Mouse (Mus musculus) kidney, adult 8-10 months (tissue): Measurements from ENCODE around the gene Phkg1.
"Not testable (repeated sequence)": the region's sequence is repeated elsewhere in the genome, so short reads cannot be mapped to it uniquely, and the experiment has no call there.

Experiments used
- DNase-seq, 2 experiments: peaks; one replicate each; pipeline ENCODE4 v3.0.0; 2022

Gene Phkg1

DNA sequence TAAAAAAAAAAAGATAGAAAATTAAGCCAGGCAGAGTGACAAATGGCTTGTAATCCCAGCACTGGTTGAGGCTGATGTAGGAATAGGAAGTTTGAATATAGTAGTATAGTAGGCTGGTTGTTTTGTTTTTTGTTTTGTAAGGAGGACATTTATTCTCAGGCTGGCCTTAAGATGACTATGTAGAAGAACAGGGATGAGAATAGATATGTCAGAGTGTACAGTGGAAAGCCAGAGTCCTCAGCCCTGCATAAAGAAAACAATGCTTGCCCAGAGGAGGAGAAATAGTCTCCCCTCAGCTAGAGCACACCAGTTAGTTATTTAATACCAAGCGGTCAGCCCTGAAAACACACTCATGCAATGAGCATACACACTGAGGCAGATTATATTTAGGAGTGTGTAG is at the start of gene Phkg1:
Gene Phkg1 (minus strand): TSS at position 101 of the 400 bp plus-strand sequence.
- DNase-seq, result no peak

DNA sequence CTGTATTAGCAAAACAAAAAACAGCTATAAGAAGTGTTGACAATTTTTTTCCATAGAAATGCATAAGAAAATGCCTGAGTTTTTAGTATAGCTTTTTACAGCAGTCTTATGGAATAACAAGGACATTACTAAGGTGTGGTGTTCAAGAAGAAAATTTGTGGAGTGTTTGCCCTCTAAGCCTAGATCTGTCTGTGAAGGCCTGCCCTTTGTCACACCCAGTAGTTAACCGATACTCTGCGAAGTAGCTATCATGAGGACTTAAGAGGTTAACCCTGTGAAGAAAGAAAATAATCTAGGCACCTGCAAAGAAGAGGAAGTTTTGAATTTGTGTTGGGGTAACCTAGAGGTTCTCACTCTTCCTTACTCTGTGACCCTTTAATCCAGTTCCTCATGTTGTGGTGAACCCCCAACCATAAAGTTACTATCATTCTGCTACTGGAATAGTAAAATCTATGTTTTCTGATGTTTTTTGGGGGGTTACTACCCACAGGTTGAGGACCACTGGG is 49.2 kb upstream of the Phkg1 start:
- no peak for DNase-seq

DNA sequence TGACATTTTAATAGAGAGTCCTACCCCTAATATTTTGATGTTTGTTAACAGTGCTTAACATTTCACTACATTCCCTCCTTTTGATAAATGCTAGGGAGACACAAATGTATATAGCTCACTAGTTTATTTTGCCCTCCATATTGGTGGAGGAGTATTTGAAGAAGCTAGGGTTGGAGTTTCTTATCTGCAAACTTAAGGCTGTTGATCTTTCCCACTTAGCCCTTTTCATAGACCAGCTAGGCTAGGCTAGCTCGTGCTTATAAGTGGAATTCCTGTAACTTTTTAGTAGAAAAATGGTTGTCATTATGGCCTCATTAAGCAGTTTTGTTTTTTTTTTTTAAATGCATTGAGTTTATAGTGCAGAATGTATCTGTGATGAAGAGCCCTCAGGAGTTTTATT is 45.1 kb upstream of the Phkg1 start:
- DNase-seq, result no peak

DNA sequence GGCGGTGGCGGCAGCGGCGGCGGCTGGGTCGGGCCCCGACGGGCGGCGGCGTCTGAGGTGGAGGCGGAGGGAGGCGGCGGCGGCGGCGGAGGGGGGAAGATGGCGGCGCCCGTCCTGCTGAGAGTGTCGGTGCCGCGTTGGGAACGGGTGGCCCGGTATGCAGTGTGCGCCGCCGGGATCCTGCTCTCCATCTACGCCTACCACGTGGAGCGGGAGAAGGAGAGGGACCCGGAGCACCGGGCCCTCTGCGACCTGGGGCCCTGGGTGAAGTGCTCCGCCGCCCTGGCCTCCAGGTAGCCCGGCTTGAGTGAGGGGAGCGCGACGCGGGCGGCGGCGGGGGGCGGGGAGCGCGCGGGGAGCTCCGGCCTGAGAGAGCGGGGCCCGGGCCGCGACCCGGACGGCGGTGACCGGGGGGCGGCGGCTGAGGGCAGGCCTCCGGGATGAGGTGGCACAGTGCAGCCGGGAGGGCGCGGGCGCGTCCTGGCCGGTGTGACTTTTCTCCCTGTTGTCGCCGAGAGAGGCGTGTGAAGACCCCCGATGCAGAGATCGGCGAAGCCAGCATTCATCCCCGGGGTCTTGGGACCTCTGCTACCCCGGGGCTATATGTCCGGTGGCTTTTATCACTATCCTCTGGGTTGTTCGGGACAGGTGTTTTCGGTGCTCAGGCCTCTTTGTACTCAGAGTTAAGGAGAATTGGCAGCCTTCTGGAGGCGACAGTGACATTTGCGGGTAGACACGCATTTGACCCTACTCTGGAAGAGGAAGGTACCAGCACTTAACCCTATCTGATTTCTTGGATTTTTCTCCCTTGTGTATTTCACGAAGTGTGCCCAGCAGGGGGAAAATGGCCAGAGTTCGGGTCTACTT is 44.0 kb upstream of the Phkg1 start:
- peak; percentile 24 to 26 for DNase-seq

DNA sequence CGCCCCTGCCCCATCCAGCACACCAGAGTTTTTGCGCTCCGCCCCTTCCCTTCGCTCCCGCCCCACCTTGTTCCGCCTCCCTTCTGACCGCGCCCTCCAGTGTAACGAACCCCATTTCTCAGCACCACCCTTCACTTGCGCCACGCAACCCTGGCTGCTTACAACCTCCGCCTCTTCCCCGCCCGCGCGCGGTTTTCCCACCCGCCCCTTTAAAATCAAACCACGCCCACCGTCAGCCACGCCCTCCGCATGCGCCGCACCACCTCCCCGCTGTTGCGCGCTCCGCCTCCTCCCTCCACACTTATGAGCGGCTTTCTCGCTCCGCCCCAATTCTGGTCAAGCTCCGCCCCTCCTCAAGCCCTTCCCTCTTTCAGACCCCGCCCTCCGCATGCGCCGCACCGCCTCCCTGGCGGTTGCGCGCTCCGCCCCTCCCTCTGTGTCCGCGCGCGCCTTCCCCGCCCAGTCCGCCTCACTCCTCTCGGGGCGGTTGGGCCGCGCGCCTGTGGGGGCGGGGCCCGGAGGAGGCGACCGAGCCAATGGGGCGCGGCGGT is 43.2 kb upstream of the Phkg1 start, which contains the start of gene Vkorc1l1:
Gene Vkorc1l1 (plus strand): TSS at position 476 of the 551 bp plus-strand sequence.
- peak; percentile 98 for DNase-seq

DNA sequence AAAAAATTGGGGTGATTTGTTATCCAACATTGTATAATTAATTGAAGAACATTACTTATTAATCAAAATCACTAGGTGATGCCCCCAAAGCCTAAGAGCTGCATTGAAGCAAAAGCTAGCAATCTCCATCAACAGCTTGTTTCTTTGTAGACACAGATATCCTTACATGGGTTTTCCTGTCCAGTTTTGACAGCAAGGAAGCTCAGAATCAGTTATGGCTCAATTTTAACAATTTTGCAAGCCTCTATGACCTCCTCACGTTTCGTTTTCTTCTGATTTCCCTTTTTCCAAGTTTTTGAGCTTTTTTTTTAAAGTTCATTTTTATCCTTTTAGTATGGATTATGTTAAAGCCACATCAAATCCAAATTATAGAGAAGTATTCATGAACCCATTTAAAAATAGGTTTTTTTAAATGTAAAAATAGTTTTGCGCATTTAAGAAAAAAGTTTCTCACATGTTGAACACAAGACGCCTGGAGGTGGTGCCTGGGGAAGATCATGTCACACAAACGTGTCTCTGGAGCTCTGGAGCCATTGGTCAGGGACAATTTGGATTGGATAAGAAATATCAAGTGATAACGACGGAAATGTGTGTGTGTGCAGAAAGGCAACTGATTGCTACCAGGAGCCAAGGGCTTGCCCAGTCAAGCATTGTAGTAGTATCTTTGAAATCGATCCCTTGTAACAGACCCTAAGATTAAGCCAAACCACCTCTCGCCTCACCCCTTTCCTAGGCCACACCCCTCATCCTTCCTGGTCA is 42.6 kb upstream of the Phkg1 start:
- DNase-seq, result no peak

DNA sequence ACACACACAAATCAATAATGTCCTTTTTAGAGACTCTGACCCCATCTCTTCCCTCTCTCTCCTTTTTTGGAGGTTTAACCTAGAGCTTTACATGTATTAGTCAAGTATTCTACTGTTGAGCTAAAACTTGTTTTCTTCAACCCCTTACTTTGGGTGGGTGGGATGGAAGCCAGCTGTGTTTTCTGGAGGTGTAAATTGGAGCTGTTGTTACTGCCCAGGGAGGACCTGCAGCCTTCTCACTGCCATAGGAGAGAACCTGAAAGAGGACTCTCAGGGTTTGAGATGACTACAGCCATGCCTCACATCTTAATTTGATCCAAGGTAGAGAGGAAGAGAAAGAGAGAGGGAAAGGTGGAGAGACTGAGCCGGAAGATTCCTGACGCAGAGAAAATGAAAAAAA is 41.9 kb upstream of the Phkg1 start:
- DNase-seq, result no peak

DNA sequence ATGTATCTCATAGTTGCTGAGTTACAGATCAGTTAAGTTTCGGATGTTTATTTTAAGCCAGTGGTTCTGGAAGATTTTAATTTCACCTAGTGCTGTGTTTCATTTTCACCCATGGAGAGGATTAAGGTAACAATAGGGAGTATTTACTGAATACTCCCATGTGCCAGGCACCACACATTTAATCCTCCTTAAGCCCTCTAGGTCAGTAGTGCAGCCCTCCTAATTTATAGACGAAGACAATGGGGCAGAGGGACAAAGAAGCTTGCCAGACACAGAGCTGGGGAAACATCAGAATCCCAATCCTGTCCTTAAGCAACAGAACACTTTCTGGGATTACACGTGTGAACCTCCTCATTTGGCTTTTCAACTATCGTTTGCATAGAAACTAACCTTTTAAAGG is 38.6 kb upstream of the Phkg1 start:
- no peak for DNase-seq

DNA sequence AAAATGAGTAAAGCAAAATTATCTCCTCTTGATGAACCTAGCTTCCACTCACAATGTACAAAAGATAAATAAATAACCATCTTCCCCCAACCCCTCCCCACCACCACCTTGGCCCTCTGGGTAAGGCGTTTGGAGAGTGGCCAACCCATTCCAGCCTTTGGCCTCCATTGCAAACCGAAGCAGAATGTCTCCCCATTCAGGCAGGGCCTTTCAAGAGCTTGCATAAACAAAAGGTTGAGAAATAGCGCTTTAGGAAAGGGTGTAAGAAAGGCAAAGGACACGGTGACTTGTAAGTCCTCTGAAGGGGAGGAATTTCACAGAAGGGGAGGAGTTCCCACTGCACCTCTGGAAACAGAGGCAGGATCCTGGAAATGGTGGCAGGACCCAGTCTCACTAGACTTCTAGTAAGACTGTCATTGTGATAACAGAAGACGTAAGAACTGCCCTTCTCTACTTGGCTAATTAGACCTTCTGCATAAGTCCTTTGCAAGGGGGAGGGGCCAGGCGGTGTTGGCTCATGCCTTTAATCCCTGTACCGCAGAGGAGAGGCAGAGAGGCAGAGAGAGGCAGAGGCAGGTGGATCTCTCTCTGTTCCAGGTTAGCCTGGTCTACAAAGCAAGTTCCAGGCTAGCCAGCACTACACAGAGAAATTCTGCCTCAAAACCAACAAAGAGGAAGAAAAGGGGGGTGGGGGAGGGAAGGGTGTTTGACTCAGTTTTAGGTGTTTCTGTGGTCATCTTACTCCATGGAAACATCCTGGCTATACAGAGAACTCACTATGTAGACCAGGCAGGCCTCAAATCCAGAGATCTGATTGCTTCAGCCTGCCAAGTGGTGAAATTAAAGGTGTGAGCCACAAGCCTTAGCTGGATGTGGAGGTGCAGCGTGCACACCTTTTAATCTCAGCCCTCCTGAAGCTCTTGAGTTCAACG is 31.8 kb upstream of the Phkg1 start:
- peak; percentile 69 to 75 for DNase-seq

DNA sequence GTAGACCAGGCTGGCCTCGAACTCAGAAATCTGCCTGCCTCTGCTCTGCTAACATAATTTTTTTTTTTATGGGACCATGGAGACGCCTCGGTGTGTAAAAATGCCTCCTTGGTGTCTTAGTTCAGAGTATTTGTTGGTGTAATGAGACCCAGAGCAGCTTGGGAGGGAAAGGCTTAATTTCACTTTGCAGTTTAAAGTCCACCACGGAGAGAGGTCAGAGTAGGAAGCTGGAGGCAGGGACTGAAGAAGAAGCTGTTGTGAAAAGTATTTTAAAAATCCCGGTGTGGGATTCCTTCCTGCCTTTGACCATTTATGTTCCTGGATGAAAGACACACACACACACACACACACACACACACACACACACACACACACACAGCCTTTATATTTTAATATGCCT is 27.6 kb upstream of the Phkg1 start:
- DNase-seq, result peak; percentile 26 to 67

DNA sequence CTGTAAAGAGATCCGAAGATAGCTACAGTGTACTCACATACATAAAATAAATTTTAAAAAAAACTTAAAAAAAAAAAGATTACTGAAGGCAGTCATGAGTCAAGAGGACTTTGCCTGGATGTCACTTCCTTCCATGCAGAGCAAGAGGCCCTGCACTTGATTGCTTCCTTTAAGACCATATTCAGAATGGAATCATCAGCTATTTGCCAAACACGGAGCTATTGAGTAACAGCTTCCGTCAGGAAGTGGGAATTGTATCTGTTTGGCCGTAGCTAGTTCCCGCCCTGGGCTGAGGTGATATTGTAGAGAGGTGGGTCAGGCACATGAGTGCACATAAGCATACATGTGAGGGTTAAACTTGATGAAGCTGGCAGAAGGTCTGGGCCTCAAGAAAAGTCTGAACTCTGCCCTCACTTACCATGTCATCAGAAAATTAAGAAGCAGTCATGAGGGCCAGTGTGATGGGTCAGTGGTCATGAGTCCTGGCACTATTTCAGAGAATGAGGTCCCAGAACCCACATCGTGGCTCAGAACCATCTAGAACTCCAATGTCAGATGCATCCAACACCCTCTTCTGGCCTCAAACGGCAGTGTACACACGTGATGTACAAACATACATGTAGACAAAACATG is 26.6 kb upstream of the Phkg1 start:
- peak; percentile 66 to 72 for DNase-seq

DNA sequence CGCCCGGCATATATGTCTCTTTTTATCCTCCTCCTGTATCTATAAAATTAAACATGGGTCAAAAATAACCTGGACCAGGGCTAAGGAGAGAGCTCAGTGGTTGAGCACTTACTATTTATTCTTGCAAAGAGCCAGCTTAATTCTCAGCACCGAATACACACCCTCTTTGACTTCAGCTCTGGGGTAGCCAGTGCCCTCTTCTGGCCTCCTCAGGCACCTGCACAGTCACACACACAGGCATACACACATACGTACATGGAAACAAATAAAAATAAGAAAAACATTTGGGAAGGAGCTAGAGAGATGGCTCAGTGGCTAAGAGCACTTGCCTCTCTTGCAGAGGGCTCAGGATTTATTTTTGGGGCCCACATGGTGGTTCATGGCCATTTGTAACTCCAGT is 23.6 kb upstream of the Phkg1 start:
- DNase-seq, result no peak

DNA sequence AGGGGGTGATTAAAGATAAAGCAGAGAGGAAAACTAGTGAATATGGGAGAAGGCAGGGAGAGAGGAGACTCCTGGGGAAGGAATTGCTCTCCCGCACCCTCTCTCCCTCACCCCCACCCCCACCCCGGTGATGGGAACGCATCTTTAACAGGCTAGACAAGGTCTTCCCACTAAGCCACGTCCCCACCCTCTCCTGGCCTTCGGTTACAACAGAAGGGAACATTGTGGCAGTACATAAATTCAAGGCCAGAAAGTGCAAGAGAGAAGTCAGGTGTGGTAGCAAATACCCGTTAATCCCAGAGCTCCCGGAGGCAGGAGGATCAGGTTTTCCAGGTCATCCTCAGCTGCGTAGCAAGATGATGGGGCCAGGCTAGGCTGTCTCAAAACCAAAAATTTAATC is 21.0 kb upstream of the Phkg1 start:
- no peak for DNase-seq

DNA sequence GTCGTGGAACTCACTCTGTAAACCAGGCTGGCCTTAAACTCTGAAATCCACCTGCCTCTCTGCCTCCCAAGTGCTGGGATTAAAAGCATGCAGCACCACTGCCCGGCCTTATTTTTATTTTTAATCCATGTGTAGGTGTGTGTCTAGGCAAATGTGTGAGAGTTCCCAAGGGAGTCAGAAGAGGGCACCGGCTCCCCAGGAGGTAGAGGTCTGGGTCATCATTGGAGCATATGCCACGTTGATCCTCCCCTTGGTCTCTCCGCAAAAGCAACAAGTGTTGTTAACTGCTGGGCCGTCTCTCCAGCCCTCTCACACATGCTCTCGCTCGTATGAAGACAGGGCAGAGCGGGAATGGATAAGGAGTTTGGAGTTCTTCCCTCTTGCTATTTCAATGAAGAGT is 20.4 kb upstream of the Phkg1 start:
- no peak for DNase-seq

DNA sequence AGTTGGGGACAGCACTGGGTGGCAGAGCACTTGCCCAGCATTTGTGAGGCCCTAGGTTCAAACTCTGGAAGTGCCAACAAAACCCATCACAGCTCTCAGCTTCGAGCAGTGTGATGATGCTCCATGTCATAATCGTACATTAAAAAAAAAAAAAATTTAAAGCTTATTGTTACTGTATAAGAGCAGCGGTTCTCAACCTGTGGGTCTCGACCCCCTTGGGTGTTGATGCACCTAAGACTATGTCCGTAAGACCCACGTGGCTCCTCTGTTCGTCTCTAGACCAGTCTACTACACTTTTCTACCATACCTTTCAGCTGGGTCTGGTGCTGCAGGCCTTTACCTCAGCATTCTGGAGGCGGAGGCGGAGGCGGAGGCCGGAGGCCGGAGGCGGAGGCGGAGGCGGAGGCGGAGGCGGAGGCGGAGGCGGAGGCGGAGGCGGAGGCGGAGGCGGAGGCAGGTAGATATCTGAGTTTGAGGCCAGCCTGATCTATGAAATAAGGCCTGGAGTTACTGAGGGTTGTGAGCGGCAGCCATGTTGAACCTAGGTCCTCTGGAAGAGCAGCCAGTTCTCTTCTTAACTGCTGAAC is 19.8 kb upstream of the Phkg1 start:
- DNase-seq, result no peak

DNA sequence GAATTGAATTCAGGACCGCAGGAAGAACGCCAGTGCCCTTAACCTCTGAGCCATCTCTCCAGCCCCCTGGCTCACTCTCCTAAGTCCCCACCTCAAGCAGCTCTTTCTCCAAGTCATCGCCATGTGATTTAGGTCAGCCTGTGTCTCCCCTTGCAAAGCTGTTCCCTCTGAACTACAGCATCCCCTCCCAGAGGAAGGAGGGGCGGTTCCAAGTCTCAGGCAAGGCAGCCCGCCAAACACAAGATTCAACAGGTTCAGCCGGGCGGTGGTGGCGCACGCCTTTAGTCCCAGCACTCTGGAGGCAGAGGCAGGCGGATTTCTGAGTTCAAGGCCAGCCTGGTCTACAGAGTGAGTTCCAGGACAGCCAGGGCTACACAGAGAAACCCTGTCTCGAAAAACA is 17.1 kb upstream of the Phkg1 start:
- DNase-seq, result not testable (repeated sequence)

DNA sequence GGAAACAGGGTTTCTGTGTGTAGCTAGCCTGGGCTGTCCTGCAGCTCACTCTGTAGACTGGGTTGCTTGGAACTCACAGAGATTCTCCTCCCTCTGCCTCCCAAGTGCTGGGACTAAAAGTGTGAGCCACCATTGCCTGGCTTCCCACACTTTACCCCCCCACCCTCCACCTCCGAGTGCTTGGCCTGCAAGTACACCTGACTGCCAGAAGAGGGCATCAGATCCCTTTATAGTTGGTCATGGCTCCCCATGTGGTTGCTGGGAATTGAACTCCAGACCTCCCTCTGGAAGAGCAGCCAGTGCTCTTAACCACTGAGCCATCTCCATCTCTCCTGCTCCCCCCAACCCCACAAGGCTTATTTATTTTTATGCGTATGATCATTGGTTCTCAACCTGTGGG is 15.7 kb upstream of the Phkg1 start:
- no peak for DNase-seq

DNA sequence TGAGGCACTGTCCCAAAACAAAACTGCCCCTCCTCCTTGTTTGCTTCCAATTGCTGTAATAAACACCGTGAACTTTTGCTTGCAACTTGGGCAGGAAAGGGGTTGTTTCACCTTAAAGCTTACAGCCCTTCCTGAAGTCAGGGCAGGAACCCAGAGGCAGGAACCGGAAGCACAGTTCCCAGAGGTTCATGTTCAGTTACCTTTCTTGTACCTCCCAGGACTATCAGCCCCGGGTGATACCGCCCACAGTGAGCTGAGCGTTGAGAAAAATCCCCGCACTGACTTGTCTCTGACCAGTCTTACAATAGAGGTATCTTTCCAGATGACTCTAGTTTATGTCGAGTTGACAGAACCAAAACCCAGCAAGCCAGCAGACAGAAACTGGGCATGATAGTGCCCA is 11.2 kb upstream of the Phkg1 start:
- no peak for DNase-seq

DNA sequence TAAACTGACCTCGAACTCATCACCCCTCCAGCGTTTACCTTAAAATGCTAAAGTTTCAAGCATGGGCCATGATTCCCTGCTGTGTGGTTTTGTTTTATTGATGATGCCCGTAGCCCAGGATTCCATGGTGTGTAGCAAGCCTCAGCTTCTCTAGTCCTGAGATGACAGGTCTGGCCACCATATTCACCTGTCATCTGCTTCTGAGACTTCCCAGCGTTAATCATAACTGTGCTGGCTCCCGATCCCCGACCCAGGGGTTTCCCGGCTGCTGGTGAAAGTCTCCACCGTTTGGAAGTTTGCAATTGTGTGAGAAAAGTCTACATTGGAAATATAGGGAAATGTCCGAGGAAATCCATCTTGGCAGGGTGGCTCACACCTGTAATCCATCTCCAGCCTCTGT is 10.8 kb upstream of the Phkg1 start:
- DNase-seq, result no peak

DNA sequence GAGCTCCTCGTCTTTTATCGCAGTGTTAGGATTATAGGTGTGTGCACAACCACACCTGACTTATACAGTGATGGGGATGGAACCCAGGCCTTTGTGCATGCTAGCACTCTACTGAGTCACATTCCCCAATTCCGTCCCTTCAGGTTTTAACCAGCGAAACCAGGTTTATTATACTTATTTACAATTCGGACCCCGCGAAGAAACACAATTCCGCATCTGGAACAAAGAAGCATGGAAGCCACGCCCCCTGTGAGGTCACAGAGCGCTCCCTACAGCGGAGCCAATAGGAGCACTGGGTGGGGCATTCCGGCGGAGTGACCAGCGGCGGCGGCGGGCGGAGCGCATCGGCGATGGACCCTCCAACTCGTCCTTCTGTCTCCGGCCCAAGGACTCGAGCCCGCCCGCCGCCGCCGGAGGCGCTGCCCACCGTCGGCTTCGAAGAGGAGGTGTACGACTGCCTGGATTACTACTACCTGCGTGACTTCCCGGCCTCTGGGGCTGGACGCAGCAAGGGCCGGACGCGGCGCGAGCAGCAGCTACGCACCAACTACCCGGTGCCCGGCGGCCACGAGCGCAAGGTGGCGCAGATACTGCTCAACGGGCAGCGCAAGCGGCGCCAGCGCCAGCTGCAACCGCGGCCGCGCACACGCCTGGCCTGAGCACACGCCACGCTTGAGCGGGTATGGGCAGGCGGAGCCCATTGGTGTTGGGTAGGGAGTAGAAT is 10.1 kb upstream of the Phkg1 start, which contains the start of gene Nupr1l:
Gene Nupr1l (plus strand): TSS at position 299 of the 724 bp plus-strand sequence.
- DNase-seq, result peak; percentile 88 to 91

DNA sequence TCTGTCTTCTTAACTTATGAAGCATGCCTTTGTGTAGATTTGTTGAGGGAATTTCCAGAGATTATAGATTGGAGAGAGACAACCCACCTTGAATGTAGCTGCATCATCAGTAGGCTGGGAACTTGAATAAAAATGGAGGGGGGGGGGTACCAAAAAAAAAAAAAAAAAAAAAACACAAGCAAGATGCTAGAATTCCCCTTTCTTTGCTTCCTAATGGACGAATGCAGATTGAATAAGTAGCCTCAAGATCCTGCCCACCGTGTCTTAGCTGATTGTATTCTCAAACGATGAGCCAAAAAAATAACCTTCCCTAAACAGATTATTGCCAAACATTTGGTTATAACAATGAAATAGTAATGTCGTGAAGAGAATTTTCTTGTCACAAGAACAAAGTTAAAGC is 9.4 kb upstream of the Phkg1 start:
- no peak for DNase-seq
